Mouse (Mus musculus) adrenal gland, adult 2 months (tissue): ENCODE results near the gene Heyl. TPM values are rescaled to one million over a fixed set of nuclear protein-coding genes. Genes with fewer than 3 reads are reported as not detected.
A peak's percentile ranks its signal among the peaks of the same experiment; 100 is the strongest.

ENCODE experiments used
- DNase-seq: peaks from one replicate; pipeline ENCODE4 v3.0.0; 2021
- polyA plus RNA-seq: library from polyadenylated mRNA; depleted of rRNA; stranded (reverse); fragments of >200 nt; gene quantifications from 2 replicates; pipeline ENCODE4 v1.2.3, GENCODE M21; 2012
- total RNA-seq, 2 experiments: library from RNA; stranded (reverse); gene quantifications; 2 replicates each; pipeline ENCODE4 v1.2.3; 2021

Gene Heyl
- total and polyA plus RNA-seq, 3 experiments = 4.3 to 11.5 (median 4.5) TPM

DNA sequence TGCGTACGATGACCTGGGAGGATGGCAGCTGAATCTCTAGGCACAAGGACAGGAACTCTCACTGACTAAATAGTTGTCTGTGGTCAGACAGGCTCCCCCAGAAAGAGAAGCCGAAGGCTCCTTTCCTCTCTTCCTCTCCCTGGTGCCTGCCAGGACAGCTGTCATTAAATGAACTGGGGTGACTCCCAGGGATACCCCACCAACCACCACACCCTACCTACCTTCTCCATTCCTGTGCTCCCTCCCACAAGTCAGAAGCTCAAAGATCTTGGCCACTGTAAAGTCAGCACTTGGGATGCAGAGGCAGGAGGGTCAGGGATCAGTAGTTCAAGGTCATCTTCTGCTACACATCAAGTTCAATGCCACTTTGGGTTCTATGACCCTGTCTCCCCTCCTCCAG lies 515 bp upstream of the Heyl start:
- no peak for DNase-seq

GRCm38 (mm10) chr4:123235835-123236430 lies 2.6 kb downstream of the Heyl start:
- no peak for DNase-seq

DNA sequence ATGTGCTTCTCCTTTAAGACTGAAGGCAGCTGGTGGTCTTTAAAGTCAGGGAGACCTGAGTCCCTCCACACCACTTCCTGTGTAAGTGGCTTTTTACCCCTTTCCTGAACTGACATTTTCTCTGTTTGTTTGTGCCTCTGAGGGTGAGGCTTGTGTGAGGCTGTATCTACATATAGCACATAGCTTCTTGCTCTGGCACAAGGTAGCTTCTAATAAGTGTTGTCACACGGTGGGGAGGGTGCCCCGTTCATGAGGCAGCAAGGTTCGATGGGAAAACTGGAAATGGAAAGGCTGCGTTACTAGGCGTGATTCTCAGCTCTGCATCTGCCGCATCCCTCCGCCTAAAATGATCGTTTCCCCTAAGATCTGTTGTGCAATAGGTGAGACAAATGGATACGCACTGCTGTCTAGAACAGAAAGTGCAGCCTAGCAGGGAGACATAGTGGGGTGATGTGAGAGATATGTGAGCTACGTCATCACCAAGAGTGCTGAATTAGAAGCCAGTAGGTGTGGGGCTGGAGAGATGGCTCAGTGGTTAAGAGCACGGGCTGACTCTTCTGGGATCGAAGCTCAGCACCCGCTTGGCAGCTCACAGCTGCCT lies 3.2 kb downstream of the Heyl start:
- DNase-seq = no peak

- no peak for DNase-seq
Observed at GRCm38 (mm10) chr4:123237386-123238266, 4.3 kb downstream of the Heyl start.

DNA sequence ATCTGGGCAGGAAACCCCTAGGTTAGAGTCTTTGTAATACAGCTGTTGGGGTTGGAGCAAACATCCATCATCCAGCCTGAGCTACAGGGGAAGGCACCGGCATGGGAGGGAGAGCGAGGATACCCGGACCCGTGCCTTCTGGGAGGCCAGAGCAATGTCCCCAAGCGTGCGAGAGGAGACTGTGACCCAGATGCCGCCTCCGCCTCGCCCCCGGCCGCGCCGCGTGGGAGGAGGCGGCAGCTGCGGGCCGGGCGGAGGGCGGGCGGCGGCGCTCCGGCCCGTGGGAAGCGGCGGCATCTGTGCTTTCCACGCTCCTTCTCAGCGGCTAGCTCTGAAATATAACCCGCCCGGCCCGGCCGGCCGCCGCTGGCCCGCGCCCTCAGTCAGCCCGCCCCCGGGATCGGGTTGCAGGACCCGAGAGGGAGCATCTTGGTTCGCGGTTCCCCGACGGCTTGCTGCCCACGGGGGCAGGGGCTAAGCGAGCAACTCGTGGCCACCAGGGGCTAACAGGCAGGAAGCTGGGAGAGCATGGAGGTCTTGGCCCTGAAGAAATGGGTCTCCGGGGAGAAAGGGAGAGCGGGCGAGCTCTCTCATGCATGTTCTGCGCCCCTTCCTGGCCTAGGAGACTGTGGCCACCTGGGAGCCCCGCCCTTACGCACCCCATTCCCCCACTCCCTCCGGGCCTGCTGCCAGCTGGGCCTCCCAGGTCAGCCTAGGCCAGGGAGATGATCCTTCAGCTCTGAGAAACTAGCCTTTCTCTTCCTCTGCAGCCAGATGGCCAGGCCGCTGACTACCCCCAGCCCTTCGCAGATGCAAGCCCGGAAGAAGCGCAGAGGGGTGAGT lies 6.2 kb downstream of the Heyl start:
- peak; percentile 54 for DNase-seq

- DNase-seq = no peak
Observed at GRCm38 (mm10) chr4:123246221-123246620, 12.9 kb downstream of the Heyl start.

DNA sequence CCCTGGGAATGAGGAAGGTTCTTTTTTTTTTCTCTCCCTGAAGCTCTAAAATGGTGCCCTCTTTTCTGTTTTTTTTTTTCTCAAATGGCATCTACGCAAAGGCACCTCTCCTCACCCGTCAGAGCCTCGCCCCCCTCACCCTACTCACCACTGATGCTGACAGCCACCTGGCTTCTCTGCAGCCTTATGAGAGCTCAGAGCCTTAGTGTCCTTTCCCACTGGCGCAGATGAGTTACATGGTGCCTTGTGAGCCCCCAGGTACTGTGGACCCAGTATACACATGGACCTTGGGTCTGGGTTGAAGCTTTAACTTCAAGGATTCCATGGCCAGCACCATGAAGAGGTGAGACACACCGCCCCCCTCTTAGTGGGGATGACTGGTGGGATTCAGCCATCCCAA lies 13.3 kb downstream of the Heyl start:
- DNase-seq = no peak

- DNase-seq = no peak
Observed at GRCm38 (mm10) chr4:123247147-123247880, 14.0 kb downstream of the Heyl start.

DNA sequence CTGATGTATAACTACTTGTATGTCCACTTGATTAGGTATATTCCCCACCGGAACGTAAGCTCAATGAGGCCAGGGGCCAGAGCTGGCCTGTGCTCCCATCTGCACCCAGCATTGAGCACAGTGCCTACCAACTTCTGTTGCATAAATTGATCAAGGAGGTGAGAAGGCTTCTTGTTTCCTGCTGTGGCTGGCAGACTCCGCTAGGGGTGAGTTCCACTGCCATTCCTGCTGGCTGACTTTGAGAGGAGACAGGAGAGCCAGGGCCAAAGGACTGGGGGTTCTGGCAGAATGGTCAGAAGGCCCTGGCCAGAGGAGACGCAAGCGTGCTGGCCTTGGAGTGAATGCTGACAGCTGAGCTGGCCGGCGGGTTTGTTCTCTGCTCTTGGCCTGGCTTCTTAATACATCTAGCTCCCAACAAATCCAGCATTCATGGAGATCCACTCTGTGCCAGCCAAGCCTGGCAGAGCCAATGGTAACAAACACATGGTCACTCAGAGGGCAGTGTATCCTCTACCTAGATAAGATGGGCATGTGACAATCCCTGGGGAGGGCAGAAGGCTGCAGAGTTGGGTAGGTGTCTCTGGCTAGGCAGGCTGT lies 15.7 kb downstream of the Heyl start:
- peak; percentile 89 for DNase-seq

DNA sequence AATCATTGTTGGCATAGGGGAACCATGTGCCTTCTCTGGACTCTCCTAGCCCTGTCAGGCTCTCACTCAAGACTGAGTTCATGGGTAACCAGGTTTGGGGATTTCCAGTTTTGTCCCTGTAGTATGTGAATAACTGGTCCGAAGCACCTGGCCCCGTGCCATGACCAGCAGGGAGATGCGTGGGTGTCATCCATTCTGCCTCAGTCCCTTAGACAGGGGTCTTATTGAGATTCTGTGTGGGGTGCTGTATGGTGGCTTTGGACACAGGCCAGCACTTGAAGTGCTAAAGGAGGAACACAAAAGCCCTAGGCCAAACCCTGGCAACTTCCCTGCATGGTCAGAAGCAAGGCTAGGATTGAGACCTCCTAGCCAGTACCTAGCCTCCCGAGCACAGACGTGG lies 18.9 kb downstream of the Heyl start:
- DNase-seq = no peak

DNA sequence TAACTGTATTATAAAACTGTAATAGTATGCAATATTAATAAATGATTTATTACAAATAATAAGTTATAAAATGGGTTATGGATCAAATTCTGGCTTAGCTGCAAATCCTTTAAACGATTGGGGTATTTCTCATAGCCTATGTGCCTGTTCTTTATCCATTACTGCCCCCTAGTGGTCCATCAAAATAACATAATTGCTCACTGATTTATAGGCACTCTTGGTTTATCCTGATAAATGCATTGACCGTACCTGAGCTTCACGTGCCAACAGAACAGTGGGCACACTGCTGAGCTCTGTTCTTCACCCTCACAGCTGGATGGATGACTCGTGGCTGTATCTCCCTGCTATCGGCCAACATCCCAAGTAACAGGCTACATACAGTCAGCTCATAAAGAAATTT lies 21.3 kb downstream of the Heyl start:
- DNase-seq = no peak

DNA sequence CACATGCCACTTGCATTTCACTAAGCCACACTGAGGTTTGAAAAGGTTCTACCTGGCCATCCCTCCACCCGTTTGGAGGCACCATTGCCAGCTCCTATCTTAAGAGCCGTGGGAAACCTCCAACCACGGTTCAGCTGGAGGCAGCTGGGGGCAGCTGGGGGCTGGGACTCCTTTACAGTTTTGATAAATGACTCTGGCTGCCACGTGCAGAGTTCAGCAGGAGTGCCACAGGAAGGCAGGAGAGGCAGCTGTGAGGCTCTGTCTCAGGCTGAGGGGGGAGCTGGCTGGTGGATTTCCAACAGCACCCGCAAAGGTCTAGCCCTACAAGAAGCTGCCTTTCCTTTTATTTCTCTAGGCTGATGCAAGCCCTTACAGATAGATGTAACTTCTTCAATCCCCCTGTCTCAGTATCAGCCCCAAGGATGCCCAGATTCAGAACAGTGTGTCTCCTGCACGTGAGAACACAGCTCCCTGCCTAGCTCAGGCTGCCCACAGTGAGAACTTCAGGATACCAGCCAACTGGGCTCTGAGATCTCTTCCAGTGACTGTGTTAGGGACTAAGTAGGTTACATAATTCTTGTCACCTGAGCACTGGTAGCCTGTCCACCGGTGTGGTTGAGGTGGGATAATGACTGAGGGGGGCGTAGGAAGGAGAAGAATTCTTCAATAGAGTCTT lies 26.9 kb downstream of the Heyl start:
- DNase-seq = peak; percentile 25

GRCm38 (mm10) chr4:123261721-123262401 lies 28.5 kb downstream of the Heyl start, which contains the start of gene Pabpc4:
Pabpc4 (plus strand) TSS chr4:123262351.
- DNase-seq = peak; percentile 73

GRCm38 (mm10) chr4:123271063-123271462 lies 37.7 kb downstream of the Heyl start:
- no peak for DNase-seq

- DNase-seq = no peak
Observed at GRCm38 (mm10) chr4:123280117-123280516, 46.8 kb downstream of the Heyl start.

DNA sequence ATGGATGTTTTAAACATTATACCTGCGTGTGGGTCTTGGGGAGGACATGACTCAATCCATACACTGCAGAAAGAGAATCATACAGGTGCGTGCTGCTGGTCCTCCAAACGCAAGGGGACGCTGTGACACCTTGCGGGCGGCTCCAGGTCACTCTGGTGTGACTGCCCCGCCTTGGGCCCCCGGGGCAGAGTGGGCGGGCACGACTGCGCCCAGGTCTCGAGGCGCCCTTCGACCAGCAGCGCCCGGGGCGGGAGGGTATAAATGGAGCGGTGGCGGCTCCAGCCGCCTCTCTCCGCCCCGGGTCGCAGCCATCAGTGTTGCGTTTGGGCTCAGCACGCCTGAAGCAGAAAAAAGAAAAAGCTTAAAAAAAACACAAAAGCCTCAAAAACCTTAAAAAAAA lies 49.1 kb downstream of the Heyl start:
- DNase-seq = peak; percentile 95

DNA sequence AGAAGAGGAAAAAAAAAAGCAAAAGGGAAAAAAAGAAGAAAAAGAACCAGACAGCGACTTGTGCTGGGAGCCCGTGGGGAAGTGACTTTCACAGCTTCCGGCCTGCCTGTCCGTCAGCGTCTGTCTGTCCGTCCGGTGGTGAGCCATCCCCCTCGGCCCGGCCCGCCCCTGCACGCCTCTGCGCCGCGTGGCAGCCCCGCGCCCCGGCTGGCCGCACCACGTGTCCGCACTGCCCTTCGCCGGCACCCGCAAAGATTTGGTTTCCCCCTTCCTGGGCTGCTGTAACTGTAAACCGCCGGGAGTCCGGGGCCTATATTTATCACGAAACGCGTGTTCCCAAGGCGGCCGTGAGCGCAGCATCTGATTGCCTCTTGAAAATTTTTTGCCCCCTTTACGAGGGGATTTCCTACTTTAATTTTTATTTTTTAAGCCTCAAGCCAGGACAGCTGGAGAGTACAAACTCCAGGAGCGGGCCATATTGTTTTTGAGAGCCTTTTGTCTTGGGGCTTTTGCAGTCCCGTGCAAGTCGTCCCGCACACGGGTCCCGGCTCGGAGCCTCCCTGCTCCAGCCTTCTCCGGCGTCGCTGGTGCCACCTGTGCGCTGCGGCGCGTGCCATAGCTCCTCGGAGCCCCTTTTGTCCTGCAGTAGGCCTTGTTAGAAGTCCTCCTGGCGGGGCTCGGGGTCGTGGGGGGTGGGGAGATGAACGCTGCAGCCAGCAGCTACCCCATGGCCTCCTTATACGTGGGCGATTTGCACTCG lies 49.7 kb downstream of the Heyl start:
- DNase-seq = peak; percentile 80

GRCm38 (mm10) chr4:123283675-123284064 lies 50.3 kb downstream of the Heyl start:
- peak; percentile 66 for DNase-seq
